Mouse (Mus musculus) liver, adult 10 weeks (tissue): ENCODE measurements around the gene Pclaf. TPM values are rescaled to one million over a fixed set of nuclear protein-coding genes. Genes with fewer than 3 reads are reported as not detected.

ENCODE experiments used
- polyA plus RNA-seq: library from polyadenylated mRNA; stranded (reverse); fragments of 350-450 nt; fragmentation: Illumina TruSeq; extraction: RNeasy Lipid Tissue Mini Kit (QIAGEN cat#74804); gene quantifications from one replicate; pipeline ENCODE4 v1.2.3, GENCODE M21; 2014; ENCODE audit warnings: low read depth, low replicate concordance

Pclaf gene
- polyA plus RNA-seq = 0.24 TPM

GRCm38 (mm10) chr9:65890143-65890628 is at the start of gene Pclaf:
TSS of gene Pclaf (plus strand) at chr9:65890237.

GRCm38 (mm10) chr9:65908394-65909300 is 18.6 kb downstream of the Pclaf start, which contains the start of the genes Trip4 and Csnk1g1:
TSS of gene Trip4 (minus strand) at chr9:65908794.
TSS of gene Csnk1g1 (plus strand) at chr9:65908924.

Other genes with a start within 250 kb of the Pclaf start
- 19.3 TPM for gene Oaz2, start 222.2 kb upstream of the Pclaf start, polyA plus RNA-seq
- gene Zfp609, start 62.7 kb upstream of the Pclaf start, polyA plus RNA-seq = 4.4 TPM
- 47.7 TPM for gene Trip4, start 18.6 kb downstream of the Pclaf start, polyA plus RNA-seq
- 3.9 TPM for gene Csnk1g1, start 18.7 kb downstream of the Pclaf start, polyA plus RNA-seq
- gene Ppib, start 170.0 kb downstream of the Pclaf start, polyA plus RNA-seq = 179 TPM
- not detected for gene Snx22, start 179.5 kb downstream of the Pclaf start, polyA plus RNA-seq
- 25.6 TPM for gene Snx1, start 236.3 kb downstream of the Pclaf start, polyA plus RNA-seq
- gene Ciao2a, start 236.4 kb downstream of the Pclaf start, polyA plus RNA-seq = 75.8 TPM